Mouse (Mus musculus) CH12.LX (cell line): ENCODE data around the gene Gon7.

ENCODE experiments used
- CTCF ChIP-seq, 2 experiments: IDR thresholded peaks in 1 of 2; conservative IDR thresholded peaks in 1 of 2; 2 replicates each; pipeline ENCODE4 v1.5.1; 2011 to 2012; ENCODE audit warnings: low read depth in 2 of 2, low read length in 2 of 2, improper control_type of control experiment in 1 of 2, inconsistent platforms in 1 of 2, mild to moderate bottlenecking in 1 of 2, moderate library complexity in 1 of 2
- EP300 ChIP-seq: IDR thresholded peaks from 2 replicates; pipeline ENCODE4 v1.6.1; 2011; ENCODE audit warnings: low read length, improper control_type of control experiment
- ETS1 ChIP-seq: conservative IDR thresholded peaks from 2 replicates; pipeline ENCODE4 v1.6.1; 2012; ENCODE audit warnings: low read depth, mild to moderate bottlenecking, inconsistent platforms, low read length, improper control_type of control experiment, moderate library complexity
- POLR2A ChIP-seq: IDR thresholded peaks from 2 replicates; pipeline ENCODE4 v1.6.1; 2011; ENCODE audit warnings: low read depth, mild to moderate bottlenecking, improper control_type of control experiment, low read length

DNA sequence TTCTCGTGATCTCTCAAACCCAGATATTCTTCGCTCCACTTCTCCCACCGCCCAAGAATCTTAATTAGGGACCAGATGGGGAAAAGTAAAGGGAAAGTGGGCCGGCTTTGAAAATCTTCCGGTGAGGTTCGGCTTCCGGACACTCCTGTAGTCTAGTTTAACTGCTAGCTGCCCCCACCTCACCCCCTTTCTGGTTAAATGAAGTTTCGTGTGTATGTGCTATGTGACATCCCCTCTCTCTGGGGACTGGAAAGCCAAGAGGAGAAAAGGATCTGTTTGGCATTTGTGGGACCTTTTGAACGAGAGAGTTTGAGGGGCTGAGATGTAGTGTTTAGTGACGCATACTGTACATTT, 777 bp upstream of the Gon7 start, which contains the start of gene Gm20604:
- no peak for TF ChIP-seq EP300
- TF ChIP-seq ETS1: no peak
- no peak for TF ChIP-seq POLR2A
- TF ChIP-seq CTCF (conservative IDR thresholded peaks at IDR 0.05 in 1 of 2, IDR thresholded peaks at IDR 0.05 in 1 of 2; ENCODE audit: low read depth in 2 of 2, low read length in 2 of 2): no peak
